Mouse (Mus musculus) cerebellum, postnatal 14 days (tissue): ENCODE results near the gene 1700017N19Rik.
"Not testable (repeated sequence)": the region's sequence is repeated elsewhere in the genome, so short reads cannot be mapped to it uniquely, and the experiment has no call there.

ENCODE experiments used
- DNase-seq, 2 experiments: peaks; one replicate each; pipeline ENCODE4 v3.0.0; 2021; ENCODE audit warnings: mixed read lengths in 2 of 2

1700017N19Rik gene

DNA sequence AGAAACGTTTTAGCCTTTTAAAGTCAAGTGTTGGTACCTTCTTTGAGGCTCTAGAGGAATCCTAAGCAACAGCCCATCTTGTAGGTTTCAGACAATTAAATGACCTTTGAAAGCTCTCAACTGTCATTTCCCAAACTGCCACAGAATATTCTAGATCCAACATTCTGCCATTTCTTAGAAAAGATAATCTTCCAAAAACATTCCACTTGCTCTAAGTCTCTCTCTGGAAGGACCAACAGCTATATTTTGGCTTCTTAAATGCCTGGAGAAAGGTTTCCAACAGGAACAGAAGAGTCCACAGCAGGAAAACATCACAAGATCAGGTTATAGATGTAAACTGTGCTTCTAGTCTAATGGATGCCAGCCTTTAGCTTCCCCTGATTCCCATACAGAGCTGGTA lies at the start of gene 1700017N19Rik, which contains the start of gene 4930430F08Rik:
TSS of gene 1700017N19Rik (plus strand) at position 162 of the 400 bp plus-strand sequence.
TSS of gene 4930430F08Rik (minus strand) at position 101 of the 400 bp plus-strand sequence.
- no peak for DNase-seq

GRCm38 (mm10) chr10:100556566-100557175 lies 33.6 kb upstream of the 1700017N19Rik start:
- no peak for DNase-seq

- DNase-seq, result not testable (repeated sequence)
These were observed 29.9 kb upstream of the 1700017N19Rik start for GRCm38 (mm10) chr10:100560194-100560883.

- no peak for DNase-seq
These were observed 26.2 kb upstream of the 1700017N19Rik start for GRCm38 (mm10) chr10:100564112-100564511.

DNA sequence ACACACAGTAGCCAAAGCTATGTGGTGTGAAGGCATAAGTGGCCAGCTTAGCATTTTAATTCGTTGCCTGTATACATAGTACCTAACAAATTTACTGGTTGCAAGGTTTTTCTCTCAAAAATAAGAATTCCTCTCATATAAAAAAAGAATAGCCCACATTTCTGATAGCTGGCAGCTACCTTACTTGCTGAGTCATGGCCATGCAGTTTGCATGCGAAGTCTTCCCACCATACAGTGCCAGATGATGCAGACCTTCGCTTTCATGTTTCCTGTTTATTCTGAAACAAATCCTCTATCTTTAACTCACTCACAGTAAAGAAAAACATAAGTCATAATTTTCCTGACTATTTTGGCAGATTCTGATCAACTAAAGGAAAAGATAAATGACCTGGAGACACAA lies 18.6 kb upstream of the 1700017N19Rik start:
- DNase-seq, result no peak

GRCm38 (mm10) chr10:100574505-100575149 lies 15.7 kb upstream of the 1700017N19Rik start:
- no peak for DNase-seq

- DNase-seq, result no peak
These were observed 15.0 kb upstream of the 1700017N19Rik start for GRCm38 (mm10) chr10:100575294-100575693.

- DNase-seq, result no peak
These were observed 6.1 kb upstream of the 1700017N19Rik start for GRCm38 (mm10) chr10:100584178-100584577.

DNA sequence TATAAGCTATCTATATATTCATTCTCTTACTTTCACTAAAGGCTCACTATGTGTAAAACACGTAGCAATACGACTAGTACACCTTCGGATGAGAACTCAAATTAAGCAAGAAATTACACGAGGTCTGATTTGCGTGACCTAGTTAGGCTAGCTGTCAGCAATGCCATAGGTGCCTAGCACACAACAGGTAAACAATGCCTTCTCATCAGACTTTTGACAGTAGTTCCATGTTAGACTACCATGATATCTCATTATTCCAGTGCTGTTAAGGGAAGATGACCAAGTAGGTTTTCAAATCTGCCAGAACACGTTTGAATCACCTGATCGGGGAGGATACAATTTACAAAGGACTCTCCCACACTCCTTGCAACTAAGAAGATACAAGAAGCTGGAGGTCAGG lies 1.8 kb upstream of the 1700017N19Rik start:
- DNase-seq, result no peak

DNA sequence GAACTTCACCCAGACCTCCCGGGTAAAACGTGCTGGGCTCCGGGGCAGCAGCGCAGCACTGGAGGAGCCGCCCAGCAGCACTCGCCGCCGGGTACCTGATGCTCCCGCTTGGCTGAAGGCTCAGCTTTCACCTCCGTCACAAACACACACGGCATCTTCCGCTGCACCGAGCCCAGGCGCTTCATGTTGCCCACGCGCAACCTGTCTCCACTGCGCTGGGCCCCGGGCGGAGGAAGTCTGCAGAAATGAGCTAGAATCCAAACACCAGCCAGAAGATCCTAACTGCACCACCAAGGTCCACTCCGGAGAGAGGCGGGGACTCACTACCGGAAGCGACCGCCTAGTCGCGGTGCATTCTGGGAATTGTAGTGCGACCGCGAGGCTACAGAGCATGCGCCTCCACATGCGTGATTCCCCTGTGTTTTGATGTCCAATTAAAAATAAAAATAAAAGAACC lies 1.3 kb upstream of the 1700017N19Rik start:
- DNase-seq, result peak; percentile 96 to 97

- DNase-seq, result no peak
These were observed 8.1 kb downstream of the 1700017N19Rik start for GRCm38 (mm10) chr10:100598339-100598738.

DNA sequence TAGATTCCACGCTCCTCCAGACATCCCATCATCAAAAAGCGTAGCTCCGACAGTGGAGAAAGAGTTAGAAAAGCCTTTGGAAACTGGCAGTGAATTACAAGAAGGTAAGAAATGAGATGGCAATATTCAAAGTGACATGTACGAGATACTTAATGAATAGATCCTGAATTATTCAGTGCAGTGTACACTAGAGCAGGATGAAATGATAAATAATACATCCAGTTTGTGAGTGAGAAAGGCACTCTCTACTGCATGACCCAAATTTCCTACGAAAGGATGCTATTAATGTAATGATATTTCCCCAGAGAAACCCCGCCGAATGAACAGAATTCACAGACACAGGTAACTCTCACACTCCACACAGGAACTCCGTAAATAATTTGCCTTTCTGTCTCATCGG lies 13.2 kb downstream of the 1700017N19Rik start:
- DNase-seq, result no peak

DNA sequence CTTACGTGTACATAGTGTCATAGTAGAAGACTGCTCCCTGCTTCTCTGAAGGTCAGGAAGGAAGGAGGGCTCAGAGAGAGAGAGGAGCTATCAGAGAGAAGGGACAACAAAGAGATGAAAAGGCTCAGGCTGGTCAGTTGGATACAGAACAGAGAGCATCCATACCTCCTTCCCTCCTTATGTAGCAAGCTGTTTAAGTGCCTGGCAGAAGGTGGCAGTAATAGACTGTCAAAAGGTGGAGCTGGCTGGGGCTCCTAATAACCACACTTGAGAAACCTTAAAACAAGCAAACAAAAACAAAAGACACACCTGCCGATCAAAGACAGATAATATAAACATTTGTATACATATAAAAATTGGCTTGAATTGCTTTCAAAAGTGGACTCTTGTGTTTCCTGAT lies 14.0 kb downstream of the 1700017N19Rik start:
- peak; percentile 61 to 65 for DNase-seq

GRCm38 (mm10) chr10:100617233-100617903 lies 27.1 kb downstream of the 1700017N19Rik start:
- DNase-seq, result peak; percentile 78 to 79

- DNase-seq, result peak; percentile 24 to 44
These were observed 29.2 kb downstream of the 1700017N19Rik start for GRCm38 (mm10) chr10:100619474-100619873.

DNA sequence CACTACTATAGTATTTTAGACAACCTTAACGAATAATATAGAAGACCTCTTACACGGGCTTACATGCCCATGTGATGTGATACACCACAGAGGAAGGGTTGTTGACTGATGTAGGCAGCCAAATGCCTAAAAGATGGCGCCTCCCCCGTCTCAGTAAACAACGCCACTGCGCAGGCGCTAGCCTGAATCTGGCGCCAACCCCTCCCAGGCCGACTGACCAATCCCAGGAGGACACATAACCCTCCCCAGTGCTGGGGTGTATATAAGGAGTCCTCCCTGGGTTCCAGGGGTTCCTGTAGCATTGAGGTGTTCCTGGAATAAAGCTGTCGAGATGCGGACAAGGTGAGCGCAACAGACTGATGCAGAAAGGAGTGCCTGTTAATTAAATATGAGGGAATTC lies 29.8 kb downstream of the 1700017N19Rik start:
- peak in 1 of 2 experiments; percentile 11 for DNase-seq

DNA sequence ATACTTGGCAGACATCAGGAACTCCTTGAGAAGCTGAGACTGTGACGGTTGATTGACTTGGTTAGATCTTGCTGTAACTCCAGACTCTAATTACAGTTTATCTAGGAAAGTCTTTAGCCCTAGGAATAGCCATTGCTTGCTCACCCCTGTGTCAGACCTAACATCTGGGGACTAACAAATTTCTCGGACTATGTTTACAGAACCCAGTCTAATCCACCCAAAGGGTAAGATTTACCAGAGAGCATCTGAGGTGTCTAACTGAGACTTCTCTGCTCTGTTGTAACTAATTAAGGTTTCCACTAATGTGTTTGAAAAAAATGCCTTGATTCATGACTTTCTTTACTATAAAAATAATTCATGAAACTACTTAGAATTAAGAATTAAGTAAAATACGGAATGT lies 32.2 kb downstream of the 1700017N19Rik start:
- no peak for DNase-seq

- peak; percentile 84 to 85 for DNase-seq
These were observed 39.6 kb downstream of the 1700017N19Rik start for GRCm38 (mm10) chr10:100629762-100630438.

DNA sequence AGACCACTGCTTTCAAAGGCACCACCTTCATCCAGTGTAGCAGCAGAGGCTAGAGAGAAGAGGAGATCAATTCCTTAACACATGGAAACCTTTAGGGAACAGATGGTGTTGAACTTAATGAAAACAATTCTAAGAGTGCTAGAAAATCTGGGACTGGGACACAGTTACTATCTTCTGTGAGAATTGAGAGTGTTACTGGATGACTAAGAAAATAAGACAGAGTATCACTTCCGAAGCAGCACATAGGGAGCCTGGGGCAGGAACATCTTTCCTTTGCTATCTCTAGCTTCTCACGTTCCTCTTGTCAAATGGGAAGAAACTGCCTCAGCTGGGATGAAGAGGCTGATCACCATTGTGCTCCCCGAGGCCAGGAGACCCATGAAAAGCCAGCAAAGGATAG lies 52.6 kb downstream of the 1700017N19Rik start:
- no peak for DNase-seq

GRCm38 (mm10) chr10:100645331-100645935 lies 55.1 kb downstream of the 1700017N19Rik start:
- no peak for DNase-seq

DNA sequence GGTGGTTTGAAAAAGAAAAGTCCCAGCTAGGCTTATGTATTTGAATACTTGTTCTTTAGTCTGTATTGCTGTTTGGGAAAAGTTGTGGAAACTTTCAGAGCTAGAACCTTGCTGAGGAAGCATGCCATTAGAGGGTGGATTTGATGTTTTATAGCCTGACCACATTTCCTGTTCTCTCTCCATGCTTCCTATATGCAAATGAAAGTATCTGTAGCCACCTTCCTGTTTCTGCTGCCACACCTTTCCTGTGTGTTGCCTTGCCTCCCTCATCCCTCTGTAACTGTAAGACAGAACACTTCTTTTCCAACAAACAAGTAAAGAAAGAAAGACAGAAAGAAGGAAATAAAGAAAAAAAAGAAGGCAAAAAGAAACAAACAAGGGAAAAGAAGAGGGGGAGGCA lies 63.9 kb downstream of the 1700017N19Rik start:
- DNase-seq, result no peak

DNA sequence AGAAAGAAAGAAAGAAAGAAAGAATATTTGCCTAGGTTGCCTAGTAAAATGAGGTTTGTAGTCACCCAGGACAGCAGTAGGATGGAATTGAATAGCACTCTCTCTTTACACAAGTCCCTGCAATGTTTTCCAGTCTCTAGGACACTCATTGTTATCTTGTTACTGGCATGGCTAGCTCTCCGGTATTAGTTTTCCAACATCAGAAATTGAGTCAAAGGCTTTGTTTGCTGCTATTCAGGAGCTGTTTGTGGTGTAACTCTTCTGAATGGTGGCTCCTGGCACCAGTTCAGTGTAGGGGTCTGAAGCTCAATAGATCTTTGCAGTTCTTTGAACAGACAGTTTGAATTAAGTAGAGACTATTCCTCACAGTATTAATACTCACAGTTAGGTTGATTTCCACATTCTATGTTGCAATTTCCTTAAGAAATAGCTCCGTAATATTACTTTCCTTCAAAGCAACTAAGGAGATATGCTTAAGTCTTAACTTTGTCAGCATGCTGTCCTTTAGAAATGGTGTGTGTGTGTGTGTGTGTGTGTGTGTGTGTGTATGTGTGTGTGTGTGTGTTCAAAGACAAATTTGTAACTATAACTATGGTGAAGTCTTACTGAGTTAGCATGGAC lies 71.8 kb downstream of the 1700017N19Rik start:
- DNase-seq, result no peak
